Mouse (Mus musculus) cerebellum, adult 2 months (tissue): ENCODE data around the gene Mlh3. TPM values are rescaled to one million over a fixed set of nuclear protein-coding genes. Genes with fewer than 3 reads are reported as not detected.

Experiments used
- DNase-seq, 2 experiments: peaks; one replicate each; pipeline ENCODE4 v3.0.0; 2021
- H3K27ac ChIP-seq: fragments of 200-500 bp; 2 replicates; pipeline ENCODE4 v1.5.1; 2012; ENCODE audit warnings: low read length, control low read depth, inconsistent platforms; ENCODE audit not compliant: insufficient read depth
- H3K27me3 ChIP-seq: fragments of 200-500 bp; 2 replicates; pipeline ENCODE4 v1.6.1; 2012; ENCODE audit warnings: inconsistent platforms, mild to moderate bottlenecking, low read length, moderate library complexity; ENCODE audit not compliant: control insufficient read depth, insufficient read depth
- H3K4me1 ChIP-seq: fragments of 200-500 bp; 2 replicates; pipeline ENCODE4 v1.6.1; 2011; ENCODE audit warnings: low read length; ENCODE audit not compliant: control insufficient read depth, insufficient read depth
- H3K4me3 ChIP-seq: fragments of 200-500 bp; replicated peaks from 2 replicates; pipeline ENCODE3; 2011; ENCODE audit warnings: mild to moderate bottlenecking, low read depth, low read length, control low read depth; ENCODE audit not compliant: insufficient read depth
- CTCF ChIP-seq: fragments of 200-500 bp; IDR thresholded peaks from 2 replicates; pipeline ENCODE4 v1.5.1; 2011; ENCODE audit warnings: low read depth, mild to moderate bottlenecking, control low read depth, low read length, moderate library complexity, borderline replicate concordance; ENCODE audit not compliant: insufficient read depth
- POLR2A ChIP-seq: fragments of 200-500 bp; IDR thresholded peaks from 2 replicates; pipeline ENCODE4 v1.6.1; 2011; ENCODE audit warnings: low read length, control low read depth, borderline replicate concordance; ENCODE audit not compliant: insufficient read depth
- WGBS: fragments of 180-500 bp; shearing (Covaris S2); methylation state at CpG from one replicate; pipeline ENCODE4 v1.1.7; 2018; 5-methylcytosine and 5-hydroxymethylcytosine counted together
- polyA plus RNA-seq: library from polyadenylated mRNA; depleted of rRNA; stranded (reverse); fragments of >200 nt; gene quantifications from 2 replicates; pipeline ENCODE4 v1.2.3, GENCODE M21; 2012

Mlh3 gene
- polyA plus RNA-seq, 1 experiment, result 11.7 TPM

DNA sequence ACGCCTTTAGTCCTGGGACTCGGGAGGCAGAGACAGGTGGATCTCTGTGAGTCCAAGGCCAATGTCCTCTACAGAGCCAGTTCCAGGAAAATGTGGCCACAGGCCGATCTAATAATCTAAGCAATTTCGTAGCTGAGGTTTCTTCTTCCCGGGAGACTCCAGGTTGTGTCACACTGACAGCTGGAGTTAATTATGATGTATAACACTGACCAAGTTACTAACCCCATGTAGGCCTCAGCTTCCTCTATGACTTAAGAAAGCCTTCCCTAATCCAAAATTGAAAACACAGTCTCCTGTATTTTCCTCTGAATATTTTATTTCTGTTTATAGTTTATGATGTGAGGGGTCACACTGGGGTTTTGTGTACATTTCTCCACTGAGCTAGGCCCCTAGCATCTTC, 55.4 kb downstream of the Mlh3 start:
- 66% methylated on average over 5 of the region's 5 CpGs for WGBS
- H3K4me3 ChIP-seq, result no peak overlapping the region
- TF ChIP-seq CTCF (no peak), POLR2A (no peak)

DNA sequence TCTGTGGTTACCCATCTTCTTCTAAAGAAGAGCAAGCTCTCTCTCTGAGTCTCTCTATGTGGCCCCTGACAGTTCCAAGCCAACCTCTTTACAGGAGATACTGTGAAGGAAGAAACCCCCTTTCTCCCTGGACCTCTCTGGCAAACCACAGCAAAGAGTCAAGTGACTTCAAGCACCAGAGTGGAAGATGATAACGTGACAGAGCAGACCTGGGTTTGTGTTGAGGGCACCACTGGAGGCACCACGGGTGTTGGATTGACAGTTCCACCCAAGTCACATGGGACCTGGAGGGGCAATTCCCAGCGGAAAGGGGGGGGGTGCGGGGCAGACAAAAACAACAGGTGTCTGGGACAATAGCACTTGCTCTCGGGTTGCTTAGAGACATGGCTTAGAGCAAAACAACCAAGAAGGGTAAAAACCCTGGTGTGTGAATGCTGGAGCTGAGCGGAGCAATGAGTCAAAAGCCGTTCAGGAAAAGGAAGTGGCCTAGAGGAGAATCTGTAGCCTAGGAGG, 61.7 kb downstream of the Mlh3 start:
- TF ChIP-seq POLR2A (no peak), CTCF (no peak)
- no peak overlapping the region for H3K4me3 ChIP-seq
- no peak for DNase-seq
- H3K27me3 ChIP-seq, result no peaks in the 10 kb centered on the region
- 12% methylated on average over 7 of the region's 7 CpGs for WGBS
- H3K4me1 ChIP-seq, result no peaks in the 10 kb centered on the region
- no peak overlapping the region for H3K27ac ChIP-seq

More for the DNA sequence above, 55.4 kb downstream of the Mlh3 start:
- H3K27ac ChIP-seq, result no peak overlapping the region
- no peaks in the 10 kb centered on the region for H3K4me1 ChIP-seq
- DNase-seq, result no peak
- H3K27me3 ChIP-seq, result no peaks in the 10 kb centered on the region

DNA sequence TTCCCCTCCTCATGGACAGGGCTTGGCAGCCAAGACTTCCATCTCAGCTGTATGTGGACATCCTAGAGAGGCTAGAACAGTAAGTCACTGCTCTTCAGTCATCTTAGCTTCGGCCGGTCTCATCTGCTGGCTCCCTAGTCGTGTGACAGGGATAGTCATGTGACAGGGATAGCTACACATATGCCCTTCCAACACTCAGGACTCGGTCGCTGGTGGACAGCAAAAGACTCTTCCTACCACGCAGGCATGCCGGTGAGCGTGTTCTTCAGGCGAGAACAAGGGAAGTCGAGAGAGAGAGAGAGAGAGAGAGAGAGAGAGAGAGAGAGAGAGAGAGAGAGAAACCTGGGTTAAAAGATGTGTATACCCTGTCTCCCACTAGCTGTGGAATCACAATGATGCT, 65.0 kb downstream of the Mlh3 start:
- H3K27me3 ChIP-seq, result no peaks in the 10 kb centered on the region
- TF ChIP-seq CTCF, result no peak
- TF ChIP-seq POLR2A, result no peak
- no peak for DNase-seq
- H3K4me3 ChIP-seq, result no peak overlapping the region
- H3K27ac ChIP-seq, result no peak overlapping the region
- WGBS, result 82% methylated on average over 10 of the region's 10 CpGs
- H3K4me1 ChIP-seq, result peaks cover 7% of the 10 kb centered on the region; the same call in 1 of the 2 replicates

DNA sequence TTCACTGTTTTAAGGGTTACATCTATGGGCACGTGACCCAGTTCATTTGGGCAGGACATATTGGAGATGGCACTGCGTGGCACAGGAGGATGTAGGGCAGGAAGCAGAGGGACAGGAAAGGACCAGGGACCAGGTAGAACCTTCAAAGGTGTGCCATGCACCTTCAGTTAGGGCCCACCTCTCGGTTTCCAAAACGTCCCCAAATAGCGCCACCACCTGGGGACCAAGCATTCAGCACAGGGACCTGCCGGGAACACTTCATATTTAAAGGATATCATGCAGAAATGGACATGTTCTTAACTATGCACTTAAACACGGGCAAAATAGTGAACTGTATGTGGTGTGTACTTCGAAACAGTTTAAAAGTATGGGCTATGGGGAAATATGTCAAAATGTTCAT, 66.3 kb downstream of the Mlh3 start:
- Histone ChIP-seq H3K4me3 (no peak overlapping the region), H3K27ac (no peak overlapping the region), H3K27me3 (no peaks in the 10 kb centered on the region), H3K4me1 (peaks cover 7% of the 10 kb centered on the region; the same call in 1 of the 2 replicates)
- WGBS, result 52% methylated on average over 8 of the region's 8 CpGs
- TF ChIP-seq CTCF, result no peak
- no peak for TF ChIP-seq POLR2A
- DNase-seq, result no peak

DNA sequence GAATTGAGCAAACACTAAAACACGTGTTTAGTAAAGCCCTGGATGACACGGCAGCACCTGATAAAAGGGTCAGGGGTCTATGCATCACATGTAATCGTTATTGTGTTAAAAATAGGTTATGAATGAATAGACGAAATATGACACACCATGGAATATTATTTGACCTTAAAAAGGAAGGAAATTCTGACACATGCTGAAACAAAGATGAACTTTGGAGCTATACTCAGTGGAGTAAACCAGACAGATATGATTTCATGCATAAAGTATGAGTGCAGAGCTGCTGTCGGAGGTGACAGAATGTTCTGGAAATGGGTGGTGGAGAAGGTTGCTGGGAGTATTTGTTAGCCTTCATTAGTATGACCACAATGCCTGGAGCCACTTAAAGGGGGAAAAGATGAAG, 66.7 kb downstream of the Mlh3 start:
- Histone ChIP-seq H3K27me3 (no peaks in the 10 kb centered on the region), H3K4me1 (peaks cover 7% of the 10 kb centered on the region; the same call in 1 of the 2 replicates), H3K4me3 (no peak overlapping the region), H3K27ac (no peak overlapping the region)
- no peak for DNase-seq
- TF ChIP-seq CTCF (no peak), POLR2A (no peak)
- WGBS, result 90% methylated on average over 5 of the region's 5 CpGs

DNA sequence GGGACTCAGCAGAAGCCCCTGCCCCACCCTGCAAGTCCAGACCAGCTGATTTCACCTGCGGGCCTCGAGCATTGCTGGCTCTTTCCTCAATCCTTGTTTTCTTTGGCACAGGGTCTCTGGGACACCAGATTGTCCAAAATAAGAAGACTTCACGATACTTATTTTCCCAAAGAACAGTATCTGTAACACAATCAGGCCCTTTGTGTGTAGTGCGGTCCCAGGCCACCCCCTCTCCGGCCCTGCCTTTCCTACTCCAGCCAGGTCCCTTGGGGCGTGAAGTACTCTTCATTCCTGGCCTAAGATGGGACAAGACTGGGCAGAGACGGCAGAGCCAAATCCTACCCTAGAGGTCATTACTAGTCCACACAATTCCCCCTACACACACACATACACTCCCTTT, 68.2 kb downstream of the Mlh3 start:
- TF ChIP-seq POLR2A, result no peak
- no peak for TF ChIP-seq CTCF
- peaks cover 7% of the 10 kb centered on the region; the same call in 1 of the 2 replicates for H3K4me1 ChIP-seq
- no peak overlapping the region for H3K27ac ChIP-seq
- no peaks in the 10 kb centered on the region for H3K27me3 ChIP-seq
- DNase-seq, result no peak
- no peak overlapping the region for H3K4me3 ChIP-seq
- WGBS, result 89% methylated on average over 7 of the region's 7 CpGs

DNA sequence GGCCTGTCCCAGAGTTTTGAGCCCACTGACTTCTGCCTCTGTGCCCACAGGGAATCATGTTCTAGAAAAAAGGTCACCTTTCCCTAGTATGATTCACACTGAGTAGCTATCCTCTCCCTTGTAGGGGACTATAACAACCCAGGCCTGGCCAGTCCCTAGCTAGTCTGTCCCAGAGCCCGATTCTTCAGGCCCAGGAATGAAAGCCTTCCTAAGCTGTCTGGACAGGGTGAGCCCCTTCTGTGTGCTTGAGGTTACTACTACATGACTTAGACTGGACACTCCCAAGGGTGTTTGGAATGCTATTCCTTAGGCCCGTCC, 68.6 kb downstream of the Mlh3 start:
- WGBS, result 56% methylated on average over 2 of the region's 2 CpGs
- TF ChIP-seq POLR2A, result no peak
- Histone ChIP-seq H3K27me3 (no peaks in the 10 kb centered on the region), H3K4me3 (no peak overlapping the region), H3K4me1 (peaks cover 7% of the 10 kb centered on the region; the same call in 1 of the 2 replicates), H3K27ac (no peak overlapping the region)
- DNase-seq, result no peak

DNA sequence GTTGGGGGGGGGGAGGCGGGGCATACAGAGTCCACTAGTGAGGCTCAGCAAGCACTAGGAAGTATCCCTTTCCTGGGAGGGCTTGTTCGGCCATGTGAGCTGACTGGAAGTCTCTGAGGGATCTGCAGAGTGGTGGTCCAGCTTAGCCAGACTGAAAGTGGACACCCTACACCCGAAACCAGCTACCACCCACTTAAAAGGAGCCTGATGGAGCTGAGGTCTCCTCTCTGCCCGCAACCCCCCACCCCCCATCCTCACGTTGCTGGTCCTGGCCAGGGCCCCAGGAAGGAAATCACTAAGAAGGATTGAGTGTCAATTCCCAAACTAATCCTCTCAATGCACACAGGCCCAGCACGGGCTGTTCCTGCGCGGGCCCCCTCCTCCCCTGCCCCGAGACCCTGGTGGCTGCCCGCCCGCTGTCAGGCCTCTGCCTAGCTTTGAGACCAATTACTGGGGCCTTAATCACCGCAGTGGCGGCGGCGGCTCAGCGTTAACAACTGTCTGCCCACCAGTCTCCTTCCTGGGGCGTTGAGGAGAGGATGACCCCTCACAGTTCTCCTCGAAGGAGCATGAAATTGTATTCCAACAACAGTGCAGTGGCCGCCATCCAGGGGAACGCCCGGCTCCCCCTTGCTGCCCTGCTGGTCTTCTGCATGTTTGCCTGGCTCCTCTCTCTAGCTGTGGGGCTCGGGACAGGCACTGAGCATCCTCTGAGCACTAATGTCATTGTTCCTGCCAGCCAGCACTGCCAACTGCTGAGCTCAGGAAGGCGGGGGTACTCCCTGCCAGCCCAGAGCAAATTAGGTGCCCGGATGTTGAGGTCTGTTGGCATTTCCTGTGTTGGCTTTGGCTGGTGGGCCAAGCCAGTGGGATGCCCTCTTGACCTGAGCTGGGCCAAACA, 69.2 kb downstream of the Mlh3 start:
- Histone ChIP-seq H3K4me1 (peaks cover 7% of the 10 kb centered on the region; the same call in 1 of the 2 replicates), H3K4me3 (no peak overlapping the region), H3K27ac (no peak overlapping the region), H3K27me3 (no peaks in the 10 kb centered on the region)
- 25% methylated on average over 24 of the region's 24 CpGs for WGBS
- DNase-seq, result peak; percentile 36 to 39
- no peak for TF ChIP-seq CTCF
- no peak for TF ChIP-seq POLR2A
